Mouse (Mus musculus) liver, adult 2 months (tissue): Measurements from ENCODE around the gene Gm21885.

Experiments
- CTCF ChIP-seq: fragments of 200-500 bp; IDR thresholded peaks from 2 replicates; pipeline ENCODE4 v1.5.1; 2011; ENCODE audit warnings: low read depth, low read length, control low read depth
- POLR2A ChIP-seq: fragments of 200-500 bp; IDR thresholded peaks from 2 replicates; pipeline ENCODE4 v1.6.1; 2011; ENCODE audit warnings: low read length, control low read depth; ENCODE audit not compliant: insufficient read depth; ENCODE audit errors: extremely low read depth

DNA sequence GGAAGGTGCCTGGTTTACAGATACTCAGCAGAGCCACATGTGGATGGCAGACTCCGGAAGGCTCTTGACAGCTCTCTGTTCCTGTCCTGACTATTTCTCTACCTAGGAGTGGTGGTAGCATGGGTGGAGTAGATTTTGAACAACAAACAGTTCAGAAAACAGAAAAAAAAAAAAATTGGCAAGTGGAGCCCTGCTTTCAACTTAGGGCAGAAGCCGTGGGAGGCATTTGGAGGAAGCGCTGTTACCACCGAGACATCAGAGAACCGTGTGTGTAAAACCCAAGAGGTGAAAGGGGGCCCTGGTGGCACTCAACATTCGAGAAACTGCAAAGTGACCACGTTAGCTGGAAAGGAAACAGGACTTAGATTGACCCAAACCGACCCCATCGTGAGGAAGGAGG, 28.5 kb upstream of the Gm21885 start:
- TF ChIP-seq CTCF = no peak
- no peak for TF ChIP-seq POLR2A
